Mouse (Mus musculus) limb, embryonic 14.5 days (tissue): ENCODE measurements around the gene Faiml. TPM values are rescaled to one million over a fixed set of nuclear protein-coding genes. Genes with fewer than 3 reads are reported as not detected.

ENCODE experiments used
- ATAC-seq: fragments of 200-750 bp; cut with Nextera tagmentation; 2 replicates; pipeline ENCODE4 v1.8.0; 2017; ENCODE audit warnings: low read depth, moderate number of reproducible peaks, moderate TSS enrichment; ENCODE audit not compliant: low FRiP score
- DNase-seq: peaks from one replicate; pipeline ENCODE4 v3.0.0-alpha.2; 2015; ENCODE audit warnings: low spot score
- H3K27ac ChIP-seq: fragments of 300-500 bp; sonication (generic); replicated peaks from 2 replicates; pipeline ENCODE4 v1.5.1; 2014; ENCODE audit warnings: low read depth, mild to moderate bottlenecking, low read length, moderate library complexity, mixed read lengths
- H3K27me3 ChIP-seq: fragments of 300-500 bp; sonication (generic); 2 replicates; pipeline ENCODE4 v1.6.1; 2014; ENCODE audit warnings: low read length, mixed read lengths; ENCODE audit not compliant: control insufficient read depth, insufficient read depth
- H3K36me3 ChIP-seq: fragments of 300-500 bp; sonication (generic); 2 replicates; pipeline ENCODE4 v1.6.1; 2014; ENCODE audit warnings: mild to moderate bottlenecking, low read length, moderate library complexity, mixed read lengths; ENCODE audit not compliant: control insufficient read depth, insufficient read depth
- H3K4me1 ChIP-seq: fragments of 300-500 bp; sonication (generic); 2 replicates; pipeline ENCODE4 v1.6.1; 2014; ENCODE audit warnings: antibody characterized with exemption, low read length, mixed read lengths; ENCODE audit not compliant: control insufficient read depth, insufficient read depth
- H3K4me2 ChIP-seq: fragments of 300-500 bp; sonication (generic); replicated peaks from 2 replicates; pipeline ENCODE4 v1.6.1; 2014; ENCODE audit warnings: low read depth, mild to moderate bottlenecking, low read length, moderate library complexity; ENCODE audit not compliant: severe bottlenecking
- H3K4me3 ChIP-seq: fragments of 300-500 bp; sonication (generic); replicated peaks from 2 replicates; pipeline ENCODE4 v1.5.1; 2014; ENCODE audit warnings: low read length
- H3K9ac ChIP-seq: fragments of 300-500 bp; sonication (generic); 2 replicates; pipeline ENCODE4 v1.6.1; 2014; ENCODE audit warnings: mild to moderate bottlenecking, low read depth, low read length, moderate library complexity; ENCODE audit not compliant: severe bottlenecking
- H3K9me3 ChIP-seq: fragments of 300-500 bp; sonication (generic); 2 replicates; pipeline ENCODE4 v1.6.1; 2016; ENCODE audit warnings: low read length; ENCODE audit not compliant: control insufficient read depth
- POLR2A ChIP-seq: fragments of 200-500 bp; IDR thresholded peaks from 2 replicates; pipeline ENCODE4 v1.8.0; 2012; ENCODE audit warnings: inconsistent platforms, mild to moderate bottlenecking, moderate library complexity, borderline replicate concordance; ENCODE audit not compliant: insufficient read depth, insufficient read length; ENCODE audit errors: extremely low read depth
- WGBS: fragments of 180-500 bp; shearing (Covaris S2); extraction: QIAGEN DNeasy Blood & Tissue Kit; methylation state at CpG from one replicate; pipeline ENCODE4 v1.1.7; 2014; 5-methylcytosine and 5-hydroxymethylcytosine counted together
- polyA plus RNA-seq, 2 experiments: library from polyadenylated mRNA; depleted of rRNA in 1 of 2; stranded (reverse) in 1 of 2; unstranded in 1 of 2; fragments of >200 nt; fragmentation: Nextera tagmentation in 1 of 2; extraction: Ambion mirVana in 1 of 2; gene quantifications; 2 replicates each; pipeline versions ENCODE4 v1.2.1 to v1.2.3; 2012 to 2014

Faiml gene
- polyA plus RNA-seq, 2 experiments: not detected

DNA sequence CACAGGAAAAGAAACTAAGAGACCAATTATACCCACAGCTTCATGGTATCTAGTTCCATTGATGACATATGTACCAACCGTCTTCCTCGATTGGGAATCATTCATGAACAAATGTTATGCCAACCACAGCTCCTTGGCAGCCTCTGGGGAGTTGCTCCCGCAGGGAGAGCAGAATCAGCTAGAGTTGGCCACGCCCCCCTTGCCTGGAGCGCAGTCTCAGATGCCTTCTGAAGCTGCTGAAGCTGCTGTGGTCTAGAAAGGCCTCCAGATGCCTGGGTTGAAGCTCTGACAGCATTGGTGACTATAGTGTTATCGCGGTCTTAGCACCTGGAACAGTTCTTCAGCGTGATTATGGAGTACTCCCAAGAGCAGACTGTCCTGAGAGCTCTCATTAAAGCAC, 11.3 kb upstream of the Faiml start:
- 56% methylated on average over 8 of the region's 8 CpGs for WGBS
- ATAC-seq: no peak
- Histone ChIP-seq H3K27ac (no peak overlapping the region), H3K36me3 (peaks cover 7% of the 10 kb centered on the region; the same call in 1 of the 2 replicates), H3K9ac (no peak overlapping the region), H3K9me3 (no peaks in the 10 kb centered on the region), H3K27me3 (no peaks in the 10 kb centered on the region), H3K4me1 (no peaks in the 10 kb centered on the region), H3K4me2 (no peak overlapping the region), H3K4me3 (no peak overlapping the region)
- no peak for TF ChIP-seq POLR2A
- DNase-seq: no peak

DNA sequence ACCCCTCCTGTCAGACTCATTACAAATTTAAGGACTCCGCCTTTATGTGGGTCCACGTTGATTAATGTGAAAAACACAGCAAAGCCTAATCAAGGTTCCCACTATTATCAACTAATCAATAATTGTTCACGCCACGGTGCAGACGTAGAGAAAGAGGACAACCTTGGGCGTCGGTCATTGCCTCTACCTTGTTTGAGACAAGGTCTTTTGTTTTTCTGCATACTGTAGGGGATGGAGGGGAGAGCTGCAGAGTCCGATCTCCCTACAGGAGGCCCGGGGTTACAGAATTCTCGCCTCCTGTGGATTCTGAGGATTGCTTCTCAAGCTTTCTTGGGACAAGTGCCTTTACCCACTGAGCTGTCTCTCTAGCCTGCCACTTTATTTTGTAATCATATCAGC, 6.9 kb upstream of the Faiml start:
- DNase-seq (no peak), ATAC-seq (no peak)
- no peak overlapping the region for H3K27ac ChIP-seq
- H3K4me1 ChIP-seq: peaks cover 2% of the 10 kb centered on the region; the same call in 1 of the 2 replicates
- 3% methylated on average over 10 of the region's 10 CpGs for WGBS
- H3K4me3 ChIP-seq: peak overlapping the region; percentile 84
- no peak for TF ChIP-seq POLR2A
- no peaks in the 10 kb centered on the region for H3K9me3 ChIP-seq
- H3K36me3 ChIP-seq: peaks cover 6% of the 10 kb centered on the region; the same call in 1 of the 2 replicates
- no peaks in the 10 kb centered on the region for H3K27me3 ChIP-seq
- H3K9ac ChIP-seq: peak overlapping the region; percentile 74
- H3K4me2 ChIP-seq: peak overlapping the region; percentile 61

DNA sequence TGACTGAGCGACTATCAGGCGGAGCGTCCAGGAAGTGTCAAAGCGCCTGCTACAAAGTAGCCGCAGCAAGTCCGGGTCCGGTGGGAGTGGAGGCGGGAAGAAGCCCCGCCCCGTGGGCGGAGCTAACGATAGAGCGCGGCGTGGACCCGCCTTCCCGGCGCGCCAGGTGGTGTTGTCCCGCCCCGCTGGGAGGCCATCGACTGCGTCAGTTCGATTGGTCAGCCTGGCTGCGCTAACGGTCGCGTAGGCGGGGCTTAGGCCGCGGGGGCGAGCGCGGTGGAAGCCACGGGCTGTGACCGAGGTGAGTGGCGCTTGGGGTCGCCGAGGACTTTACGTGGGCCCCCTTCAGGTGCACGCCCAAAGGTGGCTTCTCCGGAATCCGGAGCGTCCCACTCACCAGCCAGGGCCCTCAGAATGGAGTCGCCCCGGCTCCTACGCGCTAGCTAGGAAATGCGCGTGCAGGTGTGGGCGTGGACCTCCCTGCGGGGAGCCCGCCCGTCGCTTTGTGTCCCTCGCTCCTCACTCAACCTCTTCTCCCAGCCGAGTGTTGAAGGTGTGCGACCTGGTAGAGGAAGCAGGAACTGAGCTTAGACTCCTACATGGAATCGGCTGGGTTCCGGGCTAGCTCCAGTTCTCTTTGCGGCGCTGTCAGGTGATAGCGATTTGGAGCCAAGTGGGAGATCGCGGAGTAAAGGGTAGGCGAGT, 6.3 kb upstream of the Faiml start, which contains the start of gene Cep70:
TSS of gene Cep70 (plus strand) at position 178 of the 705 bp plus-strand sequence.
- H3K4me3 ChIP-seq: peak within 1 kb of the TSS; percentile 84
- H3K9me3 ChIP-seq: no peaks in the 10 kb centered on the region
- ATAC-seq: peak; percentile 97
- H3K4me2 ChIP-seq: peak within 1 kb of the TSS; percentile 61
- H3K9ac ChIP-seq: peak within 1 kb of the TSS; percentile 74
- peaks cover 4% of the 10 kb centered on the region; the same call in 1 of the 2 replicates for H3K36me3 ChIP-seq
- under 1% methylated on average over 49 of the region's 66 CpGs for WGBS
- peaks cover 2% of the 10 kb centered on the region; the same call in 1 of the 2 replicates for H3K4me1 ChIP-seq
- no peaks in the 10 kb centered on the region for H3K27me3 ChIP-seq
- H3K27ac ChIP-seq: peak within 1 kb of the TSS; percentile 3; the same call in 1 of the 2 replicates
- DNase-seq: peak; percentile 96
- peak; percentile 78; the same call in 1 of the 2 replicates for TF ChIP-seq POLR2A

DNA sequence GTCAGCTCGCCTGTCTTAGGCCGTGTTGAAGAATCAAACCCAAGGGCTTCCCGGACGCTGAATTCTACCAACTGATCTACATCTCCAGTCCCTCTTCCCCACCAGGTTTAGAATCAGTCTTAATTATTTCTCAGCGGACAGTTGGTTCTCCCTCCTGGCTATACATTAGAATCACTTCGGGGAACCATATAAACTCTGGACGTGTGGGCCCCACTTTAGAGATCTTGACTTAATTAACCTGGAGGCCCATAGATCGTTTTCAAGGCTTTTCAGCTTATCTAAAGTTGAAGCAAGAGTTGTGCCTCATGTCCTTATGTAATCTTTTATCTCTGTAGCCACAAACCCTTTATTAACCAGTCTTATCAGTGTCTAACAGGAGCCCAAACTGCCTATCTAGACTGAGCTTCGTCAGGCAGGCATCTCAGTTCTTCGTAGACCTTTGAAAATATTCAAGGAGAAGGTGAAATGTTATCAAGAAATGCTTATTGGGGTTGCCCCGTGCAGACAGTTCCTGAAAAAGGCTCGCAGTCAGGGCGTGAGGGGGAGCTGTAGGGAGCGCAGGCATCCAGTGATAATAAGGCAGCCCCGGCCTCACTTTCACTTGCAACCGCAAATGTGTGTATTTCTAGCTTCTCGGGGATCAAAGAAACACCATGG, 5.6 kb upstream of the Faiml start:
- Histone ChIP-seq H3K4me3 (peak overlapping the region; percentile 84), H3K4me2 (peak overlapping the region; percentile 61), H3K27ac (no peak overlapping the region; the same call in 1 of the 2 replicates), H3K9me3 (no peaks in the 10 kb centered on the region), H3K9ac (peak overlapping the region; percentile 74; the same call in 1 of the 2 replicates), H3K27me3 (no peaks in the 10 kb centered on the region), H3K4me1 (peaks cover 2% of the 10 kb centered on the region; the same call in 1 of the 2 replicates), H3K36me3 (peaks cover 4% of the 10 kb centered on the region; the same call in 1 of the 2 replicates)
- ATAC-seq: peak; percentile 78
- no peak for TF ChIP-seq POLR2A
- no peak for DNase-seq
- 8% methylated on average over 17 of the region's 17 CpGs for WGBS

DNA sequence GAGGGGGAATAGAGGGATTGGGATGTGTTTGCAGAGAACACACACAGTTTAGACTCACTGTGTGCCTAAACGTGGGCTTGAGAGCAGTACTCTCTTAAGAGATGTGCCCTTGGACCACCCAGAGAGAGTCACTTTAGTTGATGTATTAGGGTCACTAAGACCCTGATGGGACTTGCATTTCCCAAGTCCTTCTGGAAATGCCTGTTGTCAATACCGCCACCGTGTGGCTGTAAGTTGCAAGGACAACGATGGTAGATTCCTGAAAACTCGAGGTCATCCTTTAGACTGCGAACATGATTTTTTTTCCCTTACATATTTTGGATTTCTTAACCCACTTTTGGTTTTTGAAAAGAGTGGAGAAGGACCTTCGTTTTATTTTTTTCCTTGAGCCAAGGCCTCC, 5.0 kb upstream of the Faiml start:
- H3K4me3 ChIP-seq: no peak overlapping the region
- no peak overlapping the region for H3K27ac ChIP-seq
- no peaks in the 10 kb centered on the region for H3K27me3 ChIP-seq
- TF ChIP-seq POLR2A: no peak
- H3K4me2 ChIP-seq: peak overlapping the region; percentile 61
- DNase-seq: peak; percentile 67
- no peak overlapping the region for H3K9ac ChIP-seq
- H3K36me3 ChIP-seq: peaks cover 4% of the 10 kb centered on the region; the same call in 1 of the 2 replicates
- 2% methylated on average over 7 of the region's 7 CpGs for WGBS
- no peak for ATAC-seq
- H3K9me3 ChIP-seq: no peaks in the 10 kb centered on the region
- peaks cover 2% of the 10 kb centered on the region; the same call in 1 of the 2 replicates for H3K4me1 ChIP-seq
